Mouse (Mus musculus) retina, postnatal 7 days (tissue): ENCODE measurements around the gene Uso1.
"Not testable (repeated sequence)": the region's sequence is repeated elsewhere in the genome, so short reads cannot be mapped to it uniquely, and the experiment has no call there.

Experiments
- DNase-seq: peaks from one replicate; pipeline ENCODE4 v3.0.0-alpha.2; 2012; ENCODE audit warnings: low read depth, low spot score

Gene Uso1

GRCm38 (mm10) chr5:92127141-92127625 lies 10.6 kb upstream of the Uso1 start:
- DNase-seq = no peak

- DNase-seq = no peak
Measured at GRCm38 (mm10) chr5:92127751-92128150, 10.0 kb upstream of the Uso1 start.

GRCm38 (mm10) chr5:92128570-92128969 lies 9.2 kb upstream of the Uso1 start:
- DNase-seq = no peak

DNA sequence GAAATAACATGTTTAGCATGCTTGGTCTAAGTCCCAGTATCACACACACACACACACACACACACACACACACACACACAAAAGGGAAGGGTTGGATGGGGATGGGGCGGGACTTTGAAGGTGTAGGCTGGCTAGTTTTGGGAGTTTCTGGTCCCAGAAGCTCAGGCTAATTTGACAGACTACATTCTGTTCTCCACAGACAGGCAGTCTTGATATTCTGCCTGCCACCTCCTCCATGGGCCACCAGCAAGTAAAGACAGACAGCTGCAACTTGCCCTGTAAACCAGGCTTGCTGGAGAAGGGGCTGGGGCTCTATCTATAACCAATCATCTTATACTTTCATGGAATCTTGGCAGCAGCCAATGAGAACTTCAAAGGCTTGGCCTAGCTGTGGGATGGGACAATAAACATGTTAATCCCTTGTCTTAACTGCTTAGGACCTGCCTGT lies 8.4 kb upstream of the Uso1 start:
- no peak for DNase-seq

DNA sequence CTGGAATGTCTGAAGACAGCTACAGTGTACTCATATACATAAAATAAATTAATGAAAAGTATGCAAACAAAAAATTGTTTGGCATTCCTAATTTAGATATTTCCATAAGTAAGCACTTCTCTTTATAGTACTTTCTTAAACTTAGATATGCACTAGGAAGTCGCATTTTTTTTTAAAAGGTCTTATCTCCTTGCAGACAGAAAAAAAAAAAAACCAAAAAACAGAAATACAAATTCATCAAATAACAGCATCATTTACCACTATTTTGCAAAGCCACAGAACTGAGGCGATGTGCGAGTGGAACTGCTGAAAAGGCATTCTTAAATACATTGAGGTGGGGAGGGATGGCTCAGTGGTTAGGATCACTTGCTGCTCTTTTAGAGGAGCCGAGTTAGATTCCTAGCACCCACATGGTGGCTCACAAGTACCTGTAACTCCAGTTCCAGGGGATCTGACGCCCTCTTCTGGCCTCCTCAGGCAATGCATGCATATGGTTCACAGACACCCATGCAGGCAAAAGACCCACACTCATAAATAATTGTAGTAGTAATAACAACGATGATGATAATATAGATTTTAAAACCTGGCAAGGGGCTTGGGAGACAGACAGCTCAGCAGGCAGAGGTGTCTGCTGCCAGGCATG lies 7.6 kb upstream of the Uso1 start:
- DNase-seq = no peak

DNA sequence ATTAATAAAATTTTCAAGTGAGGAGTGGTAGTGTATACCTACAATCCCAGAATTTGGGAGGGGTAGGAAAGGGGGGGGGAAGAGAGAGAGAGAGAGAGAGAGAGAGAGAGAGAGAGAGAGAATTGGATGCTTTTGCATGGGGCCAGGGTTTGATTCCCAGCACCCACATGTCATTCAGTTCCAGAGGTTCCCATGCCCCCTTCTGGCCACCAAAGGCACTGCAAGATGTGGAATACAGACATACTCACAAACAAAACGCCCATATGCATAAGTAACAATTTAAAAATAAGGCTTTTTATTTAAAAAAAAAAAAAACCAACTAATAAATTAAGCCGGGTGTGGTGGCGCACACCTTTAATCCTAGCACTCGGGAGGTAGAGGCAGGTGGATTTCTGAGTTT lies 5.6 kb upstream of the Uso1 start:
- no peak for DNase-seq

DNA sequence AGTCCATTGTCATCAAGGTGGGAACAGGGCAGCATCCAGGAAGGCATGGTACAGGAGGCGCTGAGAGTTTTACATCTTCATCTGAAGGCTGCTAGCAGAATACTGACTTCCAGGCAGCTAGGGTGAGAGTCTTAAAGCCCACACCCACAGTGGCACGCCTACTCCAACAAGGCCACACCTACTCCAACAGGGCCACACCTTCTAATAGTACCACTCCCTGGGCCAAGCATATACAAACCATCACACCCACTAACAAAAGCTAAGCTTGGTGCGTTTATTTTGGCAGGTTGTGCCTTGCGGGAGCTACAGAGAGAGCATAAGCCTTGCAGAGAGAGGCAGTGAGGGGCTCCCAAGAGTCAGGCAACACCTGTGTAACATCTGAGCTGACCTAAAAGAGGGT lies 4.7 kb upstream of the Uso1 start:
- DNase-seq = not testable (repeated sequence)

DNA sequence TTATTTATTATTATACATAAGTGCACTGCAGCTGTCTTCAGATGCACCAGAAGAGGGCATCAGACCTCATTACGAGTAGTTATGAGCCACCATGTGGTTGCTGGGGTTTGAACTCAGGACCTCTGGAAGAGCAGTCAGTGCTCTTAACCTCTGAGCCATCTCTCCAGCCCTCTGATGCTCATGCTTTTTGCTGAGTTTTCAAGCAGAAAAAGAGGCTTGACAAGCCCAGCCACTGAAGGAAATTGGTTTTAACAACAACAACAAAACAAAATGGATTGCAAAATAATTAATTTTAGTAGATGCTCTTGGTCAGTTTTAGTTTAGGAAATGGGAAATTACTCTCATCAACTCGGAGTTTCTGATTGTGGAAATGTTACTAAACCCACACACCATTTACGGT lies 2.8 kb upstream of the Uso1 start:
- DNase-seq = no peak

DNA sequence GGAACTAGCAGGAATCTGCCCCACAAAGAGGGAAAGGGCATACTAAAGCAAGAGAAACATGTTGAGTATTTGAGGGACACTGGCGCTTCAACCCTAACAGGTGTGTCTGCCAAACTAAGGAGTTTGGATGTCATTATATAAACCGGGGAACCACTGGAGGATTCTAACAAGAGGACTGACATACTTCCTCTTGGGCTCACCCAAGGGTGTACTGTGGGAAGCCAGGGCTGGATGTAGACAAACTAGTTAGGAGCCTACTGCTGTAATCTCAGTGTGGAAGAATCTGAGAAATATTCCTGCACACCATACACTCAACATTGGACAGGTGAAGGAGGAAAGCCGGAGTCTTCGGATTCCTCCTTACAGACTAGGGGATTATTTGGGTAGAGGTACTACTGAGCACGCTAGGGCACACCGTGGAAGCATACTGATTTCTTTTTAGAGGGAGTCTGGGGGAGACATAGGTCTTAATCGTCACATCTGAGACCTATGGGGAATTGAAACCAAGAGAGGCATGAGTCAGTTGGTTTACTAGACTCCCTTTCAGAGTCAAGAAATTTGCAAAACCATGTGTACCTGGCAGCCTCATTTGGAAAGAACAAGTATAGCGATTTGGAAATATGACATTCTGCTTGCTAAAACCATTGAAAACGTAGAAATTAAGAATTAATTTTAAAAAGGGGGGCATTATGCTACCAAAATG lies 1.1 kb upstream of the Uso1 start:
- DNase-seq = no peak

GRCm38 (mm10) chr5:92138093-92138621 lies 419 bp downstream of the Uso1 start:
- DNase-seq = peak; percentile 42

GRCm38 (mm10) chr5:92139191-92139590 lies 1.5 kb downstream of the Uso1 start:
- DNase-seq = no peak

DNA sequence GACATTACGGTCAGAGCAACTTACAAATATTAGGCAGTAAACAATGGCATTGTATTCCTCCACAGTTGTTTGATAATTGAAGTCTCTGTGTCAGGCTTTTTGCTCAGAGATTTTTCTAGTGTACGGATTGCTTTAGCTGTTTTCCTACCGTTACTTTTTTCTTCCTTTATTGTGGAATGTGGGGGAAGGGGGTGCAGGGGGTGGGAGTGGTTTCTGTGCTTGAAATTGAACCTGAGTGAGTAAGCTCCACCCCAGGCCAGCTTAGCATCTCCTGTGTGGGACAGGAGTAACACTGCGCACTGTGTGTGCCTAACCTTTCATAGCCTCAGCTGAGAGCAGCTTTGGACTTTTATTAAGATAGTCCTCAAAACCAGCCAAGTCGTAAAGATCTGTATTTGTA lies 4.0 kb downstream of the Uso1 start:
- no peak for DNase-seq

GRCm38 (mm10) chr5:92142481-92142880 lies 4.7 kb downstream of the Uso1 start:
- DNase-seq = no peak

- no peak for DNase-seq
Measured at GRCm38 (mm10) chr5:92143665-92144064, 5.9 kb downstream of the Uso1 start.

- DNase-seq = no peak
Measured at GRCm38 (mm10) chr5:92144954-92145708, 7.4 kb downstream of the Uso1 start.

- no peak for DNase-seq
Measured at GRCm38 (mm10) chr5:92148248-92148647, 10.5 kb downstream of the Uso1 start.

DNA sequence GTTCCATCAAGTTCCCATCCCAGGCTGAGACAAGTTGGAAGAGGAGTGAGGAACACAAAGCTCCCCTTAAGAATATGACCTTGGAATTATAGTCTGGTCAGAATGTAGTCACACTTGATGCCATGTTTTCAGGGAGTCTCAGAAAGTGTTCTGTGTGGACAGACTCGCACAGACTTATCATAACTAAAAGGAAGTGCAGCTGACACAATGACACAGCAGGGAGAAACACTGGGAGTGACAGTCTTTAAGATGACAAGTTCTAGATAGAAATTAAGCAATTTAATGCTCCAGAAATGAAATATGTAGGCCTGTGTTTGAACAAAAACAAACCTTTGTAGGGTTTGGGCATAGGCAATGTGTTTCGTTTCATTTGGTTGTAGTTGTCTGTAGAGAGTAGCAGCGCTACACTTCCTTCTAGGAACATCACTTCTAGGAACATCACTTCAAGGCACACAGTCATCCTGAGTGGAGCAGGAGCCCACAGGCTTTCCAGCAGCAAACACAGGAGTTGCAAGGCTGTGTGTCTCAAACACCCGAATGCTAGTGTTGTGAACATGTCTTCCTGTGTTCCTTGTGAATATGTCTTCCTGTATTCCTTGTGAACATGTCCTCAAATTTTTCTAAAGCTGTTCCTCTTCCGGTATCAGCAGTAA lies 11.7 kb downstream of the Uso1 start:
- DNase-seq = no peak

GRCm38 (mm10) chr5:92154861-92155260 lies 17.1 kb downstream of the Uso1 start:
- DNase-seq = no peak

DNA sequence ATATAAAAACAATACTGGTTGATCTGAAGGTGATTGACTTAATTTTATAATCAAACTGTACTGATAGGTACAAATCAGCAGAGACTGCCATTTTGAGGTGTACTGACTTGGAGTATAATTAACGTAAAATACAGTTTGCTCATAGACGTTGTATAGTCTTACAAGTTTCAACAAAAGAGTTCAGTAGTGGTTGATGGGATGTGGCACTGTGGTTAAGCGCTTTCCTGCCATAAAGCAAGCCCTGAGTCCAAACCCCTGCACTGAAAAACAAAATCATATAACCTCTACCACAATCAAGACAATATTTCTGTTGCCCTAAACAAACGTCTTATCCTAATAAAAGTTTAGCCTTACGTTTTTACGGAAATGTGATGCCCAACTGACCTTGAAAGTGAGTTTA lies 28.2 kb downstream of the Uso1 start:
- DNase-seq = no peak

- no peak for DNase-seq
Measured at GRCm38 (mm10) chr5:92183071-92183830, 45.5 kb downstream of the Uso1 start.

- DNase-seq = no peak
Measured at GRCm38 (mm10) chr5:92188881-92189483, 51.2 kb downstream of the Uso1 start.
